Mouse (Mus musculus): ENCODE measurements around the gene Arrb2.
"Not testable (repeated sequence)": the region's sequence is repeated elsewhere in the genome, so short reads cannot be mapped to it uniquely, and the experiment has no call there.

The Arrb2 gene

DNA sequence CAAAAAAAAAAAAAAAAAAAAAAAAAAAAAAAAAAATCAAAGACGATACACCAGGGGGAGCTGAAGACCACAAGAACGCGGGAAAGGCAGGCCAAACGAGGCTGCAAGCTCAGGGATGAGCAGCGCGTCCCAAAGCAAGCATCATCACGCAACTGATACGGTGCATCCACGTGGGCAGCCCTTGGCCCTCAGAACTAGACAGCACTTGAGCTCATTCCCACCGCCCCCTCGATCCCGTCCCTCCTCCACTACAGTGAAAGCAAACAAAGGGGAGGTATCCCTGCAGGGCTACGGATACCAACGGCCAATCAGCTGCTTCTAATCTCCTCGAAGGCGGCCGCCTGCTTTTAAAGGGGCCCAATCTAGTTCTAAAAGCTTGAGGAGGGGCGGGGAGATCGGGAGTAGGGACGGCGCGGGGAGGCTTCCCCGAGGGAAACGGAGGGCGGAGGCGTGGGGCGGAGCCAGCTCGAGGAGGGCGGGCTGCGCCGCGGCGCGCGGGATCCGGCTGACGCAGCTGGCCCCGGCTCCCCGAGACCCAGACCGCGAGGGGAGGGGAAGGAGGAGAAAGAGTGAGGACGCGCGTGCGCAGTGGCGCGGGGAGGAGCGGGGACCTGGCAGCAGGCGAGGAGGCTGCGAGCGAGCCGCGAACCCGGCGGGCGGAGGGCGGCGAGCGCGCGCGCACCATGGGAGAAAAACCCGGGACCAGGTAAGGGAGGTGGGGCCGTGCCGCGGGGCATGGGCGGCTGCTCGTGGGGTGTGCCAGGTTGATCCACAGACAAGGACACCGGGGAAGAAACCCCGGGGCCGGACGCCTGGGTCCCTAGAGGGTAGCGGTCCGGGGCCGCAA is at the start of gene Arrb2:
Gene Arrb2 (plus strand): TSS at position 588 of the 847 bp plus-strand sequence.
- DNase-seq, result peak; percentile 98

- no peak for DNase-seq
These were observed 48.3 kb upstream of the Arrb2 start for GRCm38 (mm10) chr11:70384136-70384535.

DNA sequence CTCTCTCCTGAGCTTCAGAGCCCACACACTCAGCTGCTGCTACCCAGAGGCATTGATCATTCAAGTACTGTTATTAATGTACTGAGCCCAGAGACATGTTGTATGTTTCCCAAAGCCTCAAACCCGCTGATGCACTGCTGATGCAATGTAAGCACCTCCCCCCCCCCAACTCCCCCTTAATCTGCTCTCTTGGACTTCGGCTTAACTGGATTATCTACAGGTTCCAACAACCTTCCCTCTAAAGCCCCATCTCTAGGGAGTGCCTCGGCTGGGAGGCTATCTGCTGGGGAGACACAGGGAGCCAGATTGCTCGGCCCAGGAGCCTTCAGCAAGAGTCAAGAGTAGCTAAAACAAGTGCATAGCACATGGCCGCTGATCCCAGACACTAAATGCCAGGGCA is 45.0 kb upstream of the Arrb2 start:
- no peak for DNase-seq

DNA sequence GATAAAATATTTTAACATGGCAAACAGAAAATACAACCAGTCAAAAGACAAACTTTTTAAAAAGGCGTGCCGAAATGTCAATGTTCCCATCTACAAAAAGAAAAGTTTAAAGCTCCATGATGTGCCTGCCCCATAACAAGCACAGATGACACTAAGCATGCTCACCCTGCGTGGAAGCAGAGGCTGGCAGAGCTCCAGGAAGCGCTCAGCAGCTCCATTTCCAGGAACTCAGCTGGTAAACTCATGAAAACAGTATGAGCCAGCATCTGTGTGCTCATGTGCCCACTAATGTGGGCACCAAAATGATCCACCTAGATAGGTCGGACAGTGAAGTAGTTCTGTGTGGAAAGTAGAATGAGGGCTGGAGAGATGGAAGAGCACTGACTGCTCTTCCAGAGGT is 43.0 kb upstream of the Arrb2 start:
- DNase-seq, result no peak

- DNase-seq, result peak; percentile 35
These were observed 28.8 kb upstream of the Arrb2 start for GRCm38 (mm10) chr11:70403598-70403997.

- DNase-seq, result peak; percentile 85
These were observed 22.7 kb upstream of the Arrb2 start, which contains the start of gene Pelp1 for GRCm38 (mm10) chr11:70409594-70410296. Pelp1 (minus strand) TSS chr11:70410031.

DNA sequence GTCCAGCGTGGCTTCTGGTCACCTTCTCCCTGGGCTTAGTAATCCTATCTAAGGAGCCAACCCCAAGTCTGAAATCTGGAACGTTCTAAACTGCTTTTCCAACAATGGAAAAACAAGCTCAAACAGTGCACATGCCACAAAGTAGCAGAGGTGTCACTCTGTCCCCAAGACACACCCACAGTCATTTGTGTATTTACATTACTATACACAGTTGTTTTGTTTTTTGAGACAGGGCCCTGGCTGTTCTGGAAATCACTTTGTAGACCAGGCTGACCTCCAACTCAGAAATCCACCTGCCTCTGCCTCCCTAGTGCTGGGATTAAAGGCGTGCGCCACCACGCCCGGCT is 22.2 kb upstream of the Arrb2 start:
- DNase-seq, result no peak

DNA sequence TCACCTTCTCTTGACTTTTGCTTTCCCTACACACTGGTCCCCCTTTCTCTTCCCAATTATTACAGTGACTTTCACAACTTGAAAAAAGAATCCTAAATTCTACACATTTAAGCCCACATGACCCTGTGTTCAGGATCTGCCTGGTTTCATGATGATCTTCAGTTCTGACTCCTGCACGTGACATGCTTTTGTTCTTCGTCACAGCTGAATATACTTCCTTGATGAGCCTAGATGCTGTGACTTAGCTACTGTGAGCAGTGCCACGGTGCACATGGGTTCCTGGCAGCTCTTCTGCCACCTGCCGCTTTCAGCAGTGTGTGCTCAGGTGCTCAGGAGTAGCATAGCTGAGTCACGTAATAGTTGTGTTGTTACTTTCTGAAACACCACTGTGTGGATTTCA is 19.8 kb upstream of the Arrb2 start:
- no peak for DNase-seq

- DNase-seq, result peak; percentile 92
These were observed 18.5 kb upstream of the Arrb2 start for GRCm38 (mm10) chr11:70413961-70414360.

- no peak for DNase-seq
These were observed 14.2 kb upstream of the Arrb2 start for GRCm38 (mm10) chr11:70418199-70418598.

DNA sequence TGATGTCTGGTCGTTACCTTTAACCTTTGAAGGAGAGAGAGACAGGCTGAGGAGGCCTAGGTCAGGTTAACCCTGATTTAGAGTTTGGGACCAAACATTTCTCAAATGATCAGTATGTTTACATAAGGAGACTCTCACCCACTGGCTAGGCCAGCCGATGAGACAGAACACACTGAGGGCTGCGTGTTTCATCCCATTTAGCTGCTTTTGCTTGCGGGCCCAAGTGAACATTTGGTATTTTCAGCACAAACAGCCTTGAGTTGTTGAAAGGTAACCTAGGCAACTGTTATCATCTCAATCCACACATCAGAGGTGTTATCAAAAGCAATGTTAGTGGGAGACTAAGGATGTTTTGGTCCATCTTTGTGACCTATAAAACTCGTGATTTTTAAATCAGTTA is 12.9 kb upstream of the Arrb2 start:
- DNase-seq, result no peak

GRCm38 (mm10) chr11:70426598-70426997 is 5.8 kb upstream of the Arrb2 start:
- not testable (repeated sequence) for DNase-seq

- no peak for DNase-seq
These were observed 861 bp upstream of the Arrb2 start for GRCm38 (mm10) chr11:70431574-70431973.

- peak; percentile 51 for DNase-seq
These were observed 597 bp downstream of the Arrb2 start for GRCm38 (mm10) chr11:70432895-70433568.

DNA sequence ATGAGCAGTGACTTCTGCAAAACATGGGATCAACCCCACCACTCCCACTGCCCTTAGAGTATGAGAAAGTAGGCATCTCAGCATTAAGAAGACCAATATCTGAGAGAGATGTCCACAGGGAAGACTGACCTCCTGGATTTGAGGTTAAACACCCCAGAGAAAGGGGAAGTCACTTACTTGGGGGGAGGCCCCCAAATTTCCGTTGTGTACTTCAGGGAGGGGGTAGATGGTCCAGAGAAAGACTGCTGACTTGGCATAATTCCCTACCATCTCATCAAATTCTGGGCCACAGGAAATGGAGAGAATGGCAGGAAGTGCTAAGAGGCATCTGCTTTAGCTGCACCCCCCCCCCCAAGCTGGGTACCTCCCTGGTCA is 1.1 kb downstream of the Arrb2 start:
- no peak for DNase-seq

DNA sequence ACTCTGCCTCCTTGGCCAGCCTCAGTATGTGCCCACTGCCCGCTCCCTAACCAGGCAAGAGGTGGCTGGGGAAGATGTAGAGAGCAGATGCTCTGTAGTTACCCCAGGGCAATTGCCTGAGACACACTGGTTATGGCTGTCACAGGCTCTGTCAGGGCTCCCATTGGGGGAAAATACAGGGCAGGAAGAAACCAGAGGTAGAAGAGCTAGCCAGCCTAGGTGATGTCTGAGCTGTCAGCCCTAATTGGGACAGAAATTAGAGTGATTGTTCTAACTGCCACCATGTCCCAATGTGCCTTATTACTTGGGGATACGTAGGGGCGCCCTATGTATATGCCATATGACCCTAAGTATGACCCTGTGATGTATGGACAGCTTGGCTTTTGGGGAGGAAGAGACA is 1.5 kb downstream of the Arrb2 start:
- no peak for DNase-seq

GRCm38 (mm10) chr11:70435476-70435875 is 3.0 kb downstream of the Arrb2 start:
- no peak for DNase-seq

- no peak for DNase-seq
These were observed 5.0 kb downstream of the Arrb2 start for GRCm38 (mm10) chr11:70437426-70437825.

DNA sequence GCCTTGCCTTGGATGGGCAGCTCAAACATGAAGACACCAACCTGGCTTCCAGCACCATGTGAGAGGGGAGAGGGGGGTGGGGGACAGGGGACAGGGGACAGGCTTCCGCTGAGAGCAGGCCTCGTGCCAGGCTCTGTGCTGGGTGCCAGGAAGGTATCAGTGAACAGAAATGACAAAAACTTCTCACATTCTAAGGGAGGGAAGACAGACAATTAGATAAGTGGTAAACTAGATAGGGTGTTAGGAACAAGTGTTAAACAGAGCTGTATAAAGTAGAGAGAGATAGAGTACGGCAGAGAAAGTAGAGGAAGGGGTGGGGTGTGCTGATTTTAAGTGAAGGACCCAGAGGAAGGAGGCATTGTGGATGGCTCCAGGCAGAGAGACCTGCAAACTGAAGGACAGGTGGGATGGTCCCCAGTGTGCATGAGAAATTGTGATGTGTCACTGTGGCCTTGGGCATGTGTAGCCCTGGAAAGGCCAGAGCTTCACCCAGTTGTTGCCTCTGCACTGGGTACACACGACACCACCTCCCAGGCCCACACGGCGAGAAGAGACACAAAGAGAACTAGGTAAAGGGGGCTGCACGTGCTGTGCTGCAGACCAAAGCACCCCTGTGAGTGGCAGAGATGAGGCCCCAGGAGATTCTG is 6.4 kb downstream of the Arrb2 start:
- no peak for DNase-seq

GRCm38 (mm10) chr11:70440637-70441036 is 8.2 kb downstream of the Arrb2 start:
- DNase-seq, result no peak

- no peak for DNase-seq
These were observed 9.4 kb downstream of the Arrb2 start for GRCm38 (mm10) chr11:70441882-70442281.

DNA sequence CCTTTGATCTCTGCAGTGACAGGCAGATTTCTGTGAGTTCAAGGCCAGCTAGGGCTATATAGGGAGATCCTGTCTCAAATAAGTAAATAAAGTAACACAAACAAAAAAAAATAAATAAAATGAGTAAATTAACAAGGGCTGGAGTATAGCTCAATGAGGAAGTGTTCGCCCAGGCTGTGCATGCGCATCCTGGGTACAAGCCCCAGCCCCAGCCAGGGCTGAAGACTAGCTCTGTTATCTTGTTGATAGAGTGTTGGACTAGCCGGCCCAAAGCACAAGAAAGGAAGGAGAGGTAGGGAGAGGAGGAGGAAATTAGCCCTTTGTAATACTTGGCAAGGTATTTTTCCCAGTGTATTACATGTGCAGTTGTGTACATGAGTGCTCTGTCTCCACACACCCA is 11.5 kb downstream of the Arrb2 start:
- DNase-seq, result no peak

GRCm38 (mm10) chr11:70444667-70445066 is 12.2 kb downstream of the Arrb2 start:
- DNase-seq, result peak; percentile 70
